Mouse (Mus musculus): ENCODE measurements around the gene Chmp6. TPM values are rescaled to one million over a fixed set of nuclear protein-coding genes. Genes with fewer than 3 reads are reported as not detected.
A peak's percentile ranks its signal among the peaks of the same experiment; 100 is the strongest.

The Chmp6 gene
- total and polyA plus RNA-seq, 3 experiments, result 25.9 to 30.1 (median 26.8) TPM

DNA sequence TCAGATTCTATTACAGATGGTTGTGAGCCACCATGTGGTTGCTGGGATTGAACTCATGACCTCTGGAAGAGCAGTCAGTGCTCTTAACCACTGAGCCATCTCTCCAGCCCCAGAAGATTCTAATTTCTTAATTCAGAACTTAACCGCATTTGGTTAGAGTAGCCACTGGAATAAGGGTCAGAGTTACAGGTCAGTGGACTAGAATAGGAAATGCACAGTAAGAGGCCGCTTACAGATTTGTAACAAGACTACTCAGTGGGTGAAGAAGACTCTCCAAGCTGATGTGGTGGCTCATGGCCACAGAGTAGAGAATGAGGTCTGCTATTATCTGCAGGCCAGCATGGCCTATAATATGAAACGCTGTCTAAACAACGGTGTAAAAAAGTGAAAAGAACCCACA, 10.3 kb upstream of the Chmp6 start:
- H3K79me2 ChIP-seq (replicated peaks; ENCODE audit: control insufficient read depth, insufficient read depth, low read length), result no peaks in the 10 kb centered on the region
- no peak for DNase-seq
- no peak for TF ChIP-seq POLR2A (IDR thresholded peaks at IDR 0.05; ENCODE audit: insufficient read depth, low read depth, low read length)
- no peak for TF ChIP-seq CTCF (IDR thresholded peaks at IDR 0.05)
- TF ChIP-seq EP300 (IDR thresholded peaks at IDR 0.05; ENCODE audit: insufficient read depth, low read depth, low read length), result no peak
- intact Hi-C loops (cut with DNase I), result no loop called here
- H3K4me1 ChIP-seq (ENCODE audit: control insufficient read depth, insufficient read depth, low read length), result no peaks in the 10 kb centered on the region
- no peak overlapping the region for H3K9ac ChIP-seq (ENCODE audit: low read depth, low read length)
- WGBS, result 82% methylated on average over 4 of the region's 4 CpGs
- no peak overlapping the region for H3K27ac ChIP-seq
- H3K36me3 ChIP-seq (ENCODE audit: control insufficient read depth, insufficient read depth, low read length), result no peaks in the 10 kb centered on the region
- H3K4me3 ChIP-seq, result no peak overlapping the region
- no peaks in the 10 kb centered on the region for H3K27me3 ChIP-seq (ENCODE audit: control insufficient read depth, insufficient read depth, low read length)

DNA sequence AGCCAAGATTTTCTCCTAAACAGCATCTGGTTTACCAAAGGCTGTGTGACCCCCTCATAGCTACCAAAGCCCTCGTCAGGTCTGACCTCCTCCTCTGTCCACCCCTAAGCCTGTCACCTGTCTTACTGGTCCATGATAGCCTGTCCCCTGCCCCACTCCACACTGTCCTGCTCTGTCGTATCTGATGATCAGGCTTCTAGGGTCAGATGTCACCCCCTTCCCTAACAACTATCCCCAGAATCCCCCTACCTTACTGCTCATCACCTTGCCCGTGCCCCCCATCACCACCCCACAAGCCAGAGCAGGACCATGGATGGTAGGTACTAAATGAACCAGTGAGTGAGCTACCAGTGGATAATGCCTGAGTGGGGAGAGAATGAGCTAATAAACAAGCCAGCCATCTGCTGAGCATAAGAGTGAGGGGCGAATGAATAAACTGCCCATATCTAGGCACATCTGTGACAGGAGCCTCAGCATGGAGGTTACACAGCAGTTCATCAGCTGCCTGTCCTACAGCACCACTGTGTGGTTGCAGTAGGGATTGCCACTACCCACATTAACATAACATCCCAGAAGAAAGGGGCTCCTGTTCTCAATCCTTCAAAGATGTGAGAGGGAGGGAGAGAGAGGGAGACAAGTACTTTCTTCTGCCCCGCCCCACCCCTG, 8.5 kb upstream of the Chmp6 start:
- Histone ChIP-seq H3K27me3 (ENCODE audit: control insufficient read depth, insufficient read depth, low read length) (no peaks in the 10 kb centered on the region), H3K4me1 (ENCODE audit: control insufficient read depth, insufficient read depth, low read length) (no peaks in the 10 kb centered on the region), H3K79me2 (replicated peaks; ENCODE audit: control insufficient read depth, insufficient read depth, low read length) (no peaks in the 10 kb centered on the region), H3K27ac (no peak overlapping the region), H3K36me3 (ENCODE audit: control insufficient read depth, insufficient read depth, low read length) (no peaks in the 10 kb centered on the region), H3K4me3 (no peak overlapping the region), H3K9ac (ENCODE audit: low read depth, low read length) (no peak overlapping the region)
- WGBS, result 25% methylated on average over 5 of the region's 5 CpGs
- peak; percentile 50 to 62 for DNase-seq
- intact Hi-C loops (cut with DNase I), result loop anchor here (1.0 kb wide), 1 partner anchor 401 kb away; no protein-coding TSS in a partner anchor
- no peak for TF ChIP-seq POLR2A (IDR thresholded peaks at IDR 0.05; ENCODE audit: insufficient read depth, low read depth, low read length)
- peak; percentile 78; the same call in 1 of the 2 replicates for TF ChIP-seq EP300 (IDR thresholded peaks at IDR 0.05; ENCODE audit: insufficient read depth, low read depth, low read length)
- peak; percentile 86 for TF ChIP-seq CTCF (IDR thresholded peaks at IDR 0.05)

DNA sequence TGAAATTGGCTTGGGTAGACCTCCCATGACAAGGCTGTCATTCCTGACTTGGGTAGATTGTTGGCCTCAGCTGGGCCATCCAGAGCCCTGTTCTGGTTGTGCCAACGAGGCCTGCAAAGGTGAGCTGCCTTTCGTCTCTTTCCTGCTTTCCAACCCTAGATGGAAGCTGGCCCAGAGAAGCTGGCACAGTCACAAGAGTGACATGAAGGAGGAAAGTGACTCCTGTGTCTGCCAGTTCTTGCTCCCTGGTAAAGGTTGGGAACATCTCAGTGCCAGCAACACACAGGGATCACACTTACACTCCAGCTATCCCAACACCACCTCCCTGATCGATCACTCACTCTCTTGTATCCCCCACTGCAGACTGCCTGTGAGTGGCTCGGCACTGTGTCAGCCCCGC, 7.4 kb upstream of the Chmp6 start:
- TF ChIP-seq CTCF (IDR thresholded peaks at IDR 0.05), result no peak
- TF ChIP-seq EP300 (IDR thresholded peaks at IDR 0.05; ENCODE audit: insufficient read depth, low read depth, low read length), result no peak
- TF ChIP-seq POLR2A (IDR thresholded peaks at IDR 0.05; ENCODE audit: insufficient read depth, low read depth, low read length), result no peak
- WGBS, result 71% methylated on average over 5 of the region's 5 CpGs
- Histone ChIP-seq H3K79me2 (replicated peaks; ENCODE audit: control insufficient read depth, insufficient read depth, low read length) (no peaks in the 10 kb centered on the region), H3K9ac (ENCODE audit: low read depth, low read length) (no peak overlapping the region), H3K36me3 (ENCODE audit: control insufficient read depth, insufficient read depth, low read length) (no peaks in the 10 kb centered on the region), H3K4me1 (ENCODE audit: control insufficient read depth, insufficient read depth, low read length) (no peaks in the 10 kb centered on the region), H3K4me3 (no peak overlapping the region), H3K27ac (no peak overlapping the region), H3K27me3 (ENCODE audit: control insufficient read depth, insufficient read depth, low read length) (no peaks in the 10 kb centered on the region)
- intact Hi-C loops (cut with DNase I), result loop anchor here (1.0 kb wide), 1 partner anchor 402 kb away; no protein-coding TSS in a partner anchor
- DNase-seq, result no peak

DNA sequence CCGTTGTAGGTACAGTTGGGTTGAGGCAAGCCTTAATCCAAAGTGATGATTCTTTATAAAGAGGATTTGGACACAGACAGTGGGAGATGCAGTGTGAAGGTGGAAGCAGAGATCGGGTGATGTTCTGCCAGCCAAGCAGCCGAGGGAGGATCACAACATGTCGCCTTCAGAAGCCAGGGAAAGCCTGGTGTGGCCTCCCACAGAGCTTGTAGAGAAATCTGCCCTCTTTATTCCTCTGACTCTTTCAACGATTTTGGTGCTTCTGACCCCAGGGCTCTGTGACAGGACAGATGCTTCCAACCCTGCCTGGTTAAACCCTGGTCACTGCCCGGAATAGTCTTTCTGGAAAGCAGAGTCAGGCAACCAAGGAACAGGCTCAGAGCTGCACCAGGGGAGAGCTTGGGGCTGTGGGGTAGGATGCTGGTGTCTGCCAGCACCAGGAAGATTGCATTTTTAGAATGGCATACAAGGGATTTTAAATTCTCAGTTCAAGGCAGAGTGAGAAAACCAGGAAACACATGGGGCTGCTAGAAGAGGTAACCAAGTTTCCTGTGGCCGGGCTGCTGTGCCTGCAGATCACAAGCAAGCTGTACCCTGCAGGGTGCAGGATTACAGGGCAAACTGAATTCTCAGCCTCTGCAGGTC, 6.1 kb upstream of the Chmp6 start:
- no peaks in the 10 kb centered on the region for H3K36me3 ChIP-seq (ENCODE audit: control insufficient read depth, insufficient read depth, low read length)
- H3K9ac ChIP-seq (ENCODE audit: low read depth, low read length), result no peak overlapping the region
- no peak overlapping the region for H3K4me3 ChIP-seq
- H3K27ac ChIP-seq, result no peak overlapping the region
- no peak for DNase-seq
- H3K4me1 ChIP-seq (ENCODE audit: control insufficient read depth, insufficient read depth, low read length), result no peaks in the 10 kb centered on the region
- no peak for TF ChIP-seq CTCF (IDR thresholded peaks at IDR 0.05)
- TF ChIP-seq EP300 (IDR thresholded peaks at IDR 0.05; ENCODE audit: insufficient read depth, low read depth, low read length), result no peak
- no peak for TF ChIP-seq POLR2A (IDR thresholded peaks at IDR 0.05; ENCODE audit: insufficient read depth, low read depth, low read length)
- 25% methylated on average over 7 of the region's 7 CpGs for WGBS
- no peaks in the 10 kb centered on the region for H3K27me3 ChIP-seq (ENCODE audit: control insufficient read depth, insufficient read depth, low read length)
- intact Hi-C loops (cut with DNase I), result no loop called here
- H3K79me2 ChIP-seq (replicated peaks; ENCODE audit: control insufficient read depth, insufficient read depth, low read length), result no peaks in the 10 kb centered on the region

DNA sequence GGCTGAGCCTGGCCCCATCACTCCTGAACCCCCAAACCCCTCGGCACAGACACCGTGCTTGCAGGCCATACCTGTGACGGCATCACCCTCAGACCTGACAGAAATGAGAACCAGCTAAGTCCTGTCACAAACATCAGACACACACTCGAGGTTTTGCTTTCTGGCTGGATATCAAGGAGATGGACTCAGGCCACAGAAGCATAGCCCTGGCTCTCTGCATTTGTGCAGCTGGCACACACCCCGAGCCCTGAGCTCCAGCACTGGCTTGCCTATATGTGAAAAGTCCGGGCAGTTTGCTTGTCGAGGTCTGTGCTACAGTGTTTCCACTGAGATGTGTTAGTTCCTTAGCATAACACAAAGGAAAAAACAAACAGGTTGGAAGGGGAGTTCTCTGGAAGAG, 5.5 kb upstream of the Chmp6 start:
- intact Hi-C loops (cut with DNase I), result no loop called here
- no peaks in the 10 kb centered on the region for H3K36me3 ChIP-seq (ENCODE audit: control insufficient read depth, insufficient read depth, low read length)
- 39% methylated on average over 7 of the region's 7 CpGs for WGBS
- no peak overlapping the region for H3K4me3 ChIP-seq
- no peaks in the 10 kb centered on the region for H3K79me2 ChIP-seq (replicated peaks; ENCODE audit: control insufficient read depth, insufficient read depth, low read length)
- H3K9ac ChIP-seq (ENCODE audit: low read depth, low read length), result no peak overlapping the region
- DNase-seq, result no peak
- H3K4me1 ChIP-seq (ENCODE audit: control insufficient read depth, insufficient read depth, low read length), result no peaks in the 10 kb centered on the region
- H3K27me3 ChIP-seq (ENCODE audit: control insufficient read depth, insufficient read depth, low read length), result no peaks in the 10 kb centered on the region
- no peak overlapping the region for H3K27ac ChIP-seq
- TF ChIP-seq CTCF (IDR thresholded peaks at IDR 0.05) (no peak), EP300 (IDR thresholded peaks at IDR 0.05; ENCODE audit: insufficient read depth, low read depth, low read length) (no peak), POLR2A (IDR thresholded peaks at IDR 0.05; ENCODE audit: insufficient read depth, low read depth, low read length) (no peak)

DNA sequence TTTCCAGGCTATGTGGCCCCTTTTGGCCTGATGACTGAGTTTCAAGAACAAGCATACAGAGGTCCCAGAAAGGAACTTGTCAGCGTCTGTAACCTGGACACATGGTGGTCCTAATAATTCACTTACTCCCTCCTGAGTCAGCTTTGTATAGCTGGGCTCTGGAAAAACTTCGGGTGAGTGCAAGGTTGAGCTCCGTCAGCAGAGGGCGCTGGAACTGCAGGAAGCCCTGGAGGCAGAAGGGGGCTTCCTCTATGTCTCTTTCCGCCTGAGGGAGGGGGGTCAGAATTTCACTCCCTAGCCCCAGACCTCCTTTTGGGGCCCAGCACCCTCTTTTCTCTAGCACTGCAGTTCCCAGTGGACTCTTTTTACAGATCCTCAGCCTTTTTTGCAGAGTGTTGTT, 3.8 kb upstream of the Chmp6 start:
- intact Hi-C loops (cut with DNase I), result loop anchor here (1.0 kb wide), 1 partner anchor 82 kb away; no protein-coding TSS in a partner anchor
- 0% methylated on average over 5 of the region's 5 CpGs for WGBS
- Histone ChIP-seq H3K4me1 (ENCODE audit: control insufficient read depth, insufficient read depth, low read length) (peaks cover 5% of the 10 kb centered on the region), H3K36me3 (ENCODE audit: control insufficient read depth, insufficient read depth, low read length) (no peaks in the 10 kb centered on the region), H3K27me3 (ENCODE audit: control insufficient read depth, insufficient read depth, low read length) (no peaks in the 10 kb centered on the region), H3K4me3 (no peak overlapping the region), H3K9ac (ENCODE audit: low read depth, low read length) (no peak overlapping the region), H3K27ac (no peak overlapping the region), H3K79me2 (replicated peaks; ENCODE audit: control insufficient read depth, insufficient read depth, low read length) (no peaks in the 10 kb centered on the region)
- DNase-seq, result peak; percentile 45 to 85
- TF ChIP-seq CTCF (IDR thresholded peaks at IDR 0.05), result peak; percentile 93
- peak; percentile 82 for TF ChIP-seq EP300 (IDR thresholded peaks at IDR 0.05; ENCODE audit: insufficient read depth, low read depth, low read length)
- no peak for TF ChIP-seq POLR2A (IDR thresholded peaks at IDR 0.05; ENCODE audit: insufficient read depth, low read depth, low read length)
